Mouse (Mus musculus) olfactory bulb, adult 2 months (tissue): ENCODE results near the gene Ccr2. TPM values are rescaled to one million over a fixed set of nuclear protein-coding genes. Genes with fewer than 3 reads are reported as not detected.
"Not testable (repeated sequence)": the region's sequence is repeated elsewhere in the genome, so short reads cannot be mapped to it uniquely, and the experiment has no call there.

Experiments
- H3K27ac ChIP-seq: fragments of 200-500 bp; 2 replicates; pipeline ENCODE4 v1.5.1; 2012; ENCODE audit warnings: low read depth, low read length; ENCODE audit not compliant: insufficient read depth
- H3K4me1 ChIP-seq: fragments of 200-500 bp; 2 replicates; pipeline ENCODE4 v1.6.1; 2012; ENCODE audit warnings: low read length; ENCODE audit not compliant: control insufficient read depth, insufficient read depth
- H3K4me3 ChIP-seq: fragments of 200-500 bp; 2 replicates; pipeline ENCODE4 v1.5.1; 2012; ENCODE audit warnings: mild to moderate bottlenecking, low read depth, low read length, moderate library complexity; ENCODE audit not compliant: insufficient read depth
- CTCF ChIP-seq: fragments of 200-500 bp; IDR thresholded peaks from 2 replicates; pipeline ENCODE4 v1.5.1; 2012; ENCODE audit warnings: low read depth, mild to moderate bottlenecking, low read length, moderate library complexity; ENCODE audit not compliant: insufficient read depth
- POLR2A ChIP-seq: fragments of 200-500 bp; IDR thresholded peaks from 2 replicates; pipeline ENCODE4 v1.6.1; 2012; ENCODE audit warnings: mild to moderate bottlenecking, low read depth, low read length, moderate library complexity; ENCODE audit not compliant: insufficient read depth
- WGBS: fragments of 180-500 bp; shearing (Covaris S2); methylation state at CpG from one replicate; pipeline ENCODE4 v1.1.7; 2018; 5-methylcytosine and 5-hydroxymethylcytosine counted together
- polyA plus RNA-seq: library from polyadenylated mRNA; stranded (reverse); fragments of >200 nt; gene quantifications from 2 replicates; pipeline ENCODE4 v1.2.4, GENCODE M21; 2012; ENCODE audit warnings: low replicate concordance; ENCODE audit not compliant: missing spikeins, insufficient read depth, insufficient read length

Ccr2 gene
- polyA plus RNA-seq, 1 experiment, result not detected

- 86% methylated on average over 1 of the region's 1 CpGs for WGBS
- no peak overlapping the region for H3K4me3 ChIP-seq
- no peak for TF ChIP-seq CTCF
These were observed 11.0 kb downstream of the Ccr2 start for GRCm38 (mm10) chr9:124112591-124113239.

GRCm38 (mm10) chr9:124113777-124114176, 12.0 kb downstream of the Ccr2 start:
- WGBS, result 90% methylated on average over 1 of the region's 1 CpGs

More at GRCm38 (mm10) chr9:124112591-124113239, 11.0 kb downstream of the Ccr2 start:
- no peak overlapping the region for H3K27ac ChIP-seq
- H3K4me1 ChIP-seq, result no peaks in the 10 kb centered on the region

GRCm38 (mm10) chr9:124118489-124118888, 16.7 kb downstream of the Ccr2 start:
- TF ChIP-seq CTCF, result no peak
- TF ChIP-seq POLR2A, result no peak
- no peak overlapping the region for H3K27ac ChIP-seq
- H3K4me3 ChIP-seq, result no peak overlapping the region
- no peaks in the 10 kb centered on the region for H3K4me1 ChIP-seq
- WGBS, result 91% methylated on average over 1 of the region's 1 CpGs

More at GRCm38 (mm10) chr9:124113777-124114176, 12.0 kb downstream of the Ccr2 start:
- Histone ChIP-seq H3K27ac (no peak overlapping the region), H3K4me1 (no peaks in the 10 kb centered on the region), H3K4me3 (no peak overlapping the region)
- no peak for TF ChIP-seq CTCF
- no peak for TF ChIP-seq POLR2A

- no peak within 1 kb of the TSS for H3K4me3 ChIP-seq
- TF ChIP-seq POLR2A, result no peak
- no peak for TF ChIP-seq CTCF
- H3K27ac ChIP-seq, result no peak within 1 kb of the TSS
- 69% methylated on average over 3 of the region's 3 CpGs for WGBS
- no peaks in the 10 kb centered on the region for H3K4me1 ChIP-seq
These were observed 19.8 kb downstream of the Ccr2 start, which contains the start of gene Ccr5 for GRCm38 (mm10) chr9:124121387-124122184. TSS of gene Ccr5 (plus strand) at chr9:124121543.

GRCm38 (mm10) chr9:124125576-124125975, 23.8 kb downstream of the Ccr2 start:
- TF ChIP-seq POLR2A (no peak), CTCF (no peak)
- 84% methylated on average over 11 of the region's 11 CpGs for WGBS
- Histone ChIP-seq H3K27ac (no peak overlapping the region), H3K4me3 (no peak overlapping the region), H3K4me1 (no peaks in the 10 kb centered on the region)

GRCm38 (mm10) chr9:124126373-124126772, 24.6 kb downstream of the Ccr2 start:
- no peak overlapping the region for H3K4me3 ChIP-seq
- no peaks in the 10 kb centered on the region for H3K4me1 ChIP-seq
- TF ChIP-seq POLR2A (no peak), CTCF (no peak)
- no peak overlapping the region for H3K27ac ChIP-seq
- 58% methylated on average over 5 of the region's 5 CpGs for WGBS

GRCm38 (mm10) chr9:124127412-124127811, 25.7 kb downstream of the Ccr2 start:
- H3K27ac ChIP-seq, result no peak overlapping the region
- no peak overlapping the region for H3K4me3 ChIP-seq
- TF ChIP-seq POLR2A, result no peak
- TF ChIP-seq CTCF, result no peak
- 55% methylated on average over 4 of the region's 4 CpGs for WGBS
- no peaks in the 10 kb centered on the region for H3K4me1 ChIP-seq

- 2% methylated on average over 1 of the region's 1 CpGs for WGBS
- no peak for TF ChIP-seq CTCF
- no peak overlapping the region for H3K27ac ChIP-seq
- no peaks in the 10 kb centered on the region for H3K4me1 ChIP-seq
- no peak overlapping the region for H3K4me3 ChIP-seq
These were observed 26.6 kb downstream of the Ccr2 start for GRCm38 (mm10) chr9:124128379-124128778.

- not testable (repeated sequence) for H3K27ac ChIP-seq
- WGBS, result 84% methylated on average over 2 of the region's 2 CpGs
These were observed 31.1 kb downstream of the Ccr2 start for GRCm38 (mm10) chr9:124132899-124133298.

GRCm38 (mm10) chr9:124134919-124135318, 33.2 kb downstream of the Ccr2 start:
- H3K4me3 ChIP-seq, H3K27ac ChIP-seq, H3K4me1 ChIP-seq: not testable (repeated sequence)
- 97% methylated on average over 1 of the region's 1 CpGs for WGBS

More at GRCm38 (mm10) chr9:124132899-124133298, 31.1 kb downstream of the Ccr2 start:
- H3K4me3 ChIP-seq, H3K4me1 ChIP-seq: not testable (repeated sequence)
